Mouse (Mus musculus): ENCODE measurements at regions not wholly inside any gene's neighbourhood (a gene's known extent, or its start where the extent isn't known, plus 50 kb on each side); places are given as distances from the start of the nearest gene placed in this dataset.

DNA sequence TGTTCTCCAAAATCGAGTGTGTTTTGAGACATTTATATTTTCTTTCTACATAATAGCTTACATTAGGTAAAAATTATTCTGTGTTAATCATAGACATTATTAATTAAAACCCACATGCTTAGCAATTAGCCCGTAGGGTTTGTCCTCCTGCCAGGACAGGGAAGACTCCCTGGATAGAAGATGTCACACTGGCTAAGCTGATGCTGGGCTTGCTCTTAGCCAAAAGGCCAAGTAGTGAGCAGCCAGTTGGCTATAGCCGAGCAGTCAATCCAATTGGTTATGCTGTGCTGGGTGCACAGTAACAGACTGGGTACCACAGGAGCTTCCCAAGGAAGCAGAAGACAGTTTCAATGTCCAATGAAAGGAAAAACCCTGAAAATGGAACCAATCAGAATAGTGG lies 166.0 kb upstream of the Rnf219 start:
- no peak for DNase-seq
- Histone ChIP-seq H3K4me3 (ENCODE audit: insufficient read depth, low read depth, low read length) (no peak overlapping the region), H3K4me1 (ENCODE audit: control insufficient read depth, insufficient read depth, low read length) (no peaks in the 10 kb centered on the region), H3K27ac (ENCODE audit: insufficient read depth, low read depth, low read length) (no peak overlapping the region), H3K27me3 (replicated peaks; ENCODE audit: control insufficient read depth, insufficient read depth, low read length) (no peaks in the 10 kb centered on the region), H3K36me3 (ENCODE audit: control insufficient read depth, insufficient read depth, low read length) (no peaks in the 10 kb centered on the region)
- WGBS: 80% methylated on average over 3 of the region's 3 CpGs
- TF ChIP-seq CTCF (conservative IDR thresholded peaks at IDR 0.05; ENCODE audit: insufficient read depth, insufficient read length, low read depth, low read length): no peak
- TF ChIP-seq POLR2A (IDR thresholded peaks at IDR 0.05; ENCODE audit: low read depth, low read length): no peak

DNA sequence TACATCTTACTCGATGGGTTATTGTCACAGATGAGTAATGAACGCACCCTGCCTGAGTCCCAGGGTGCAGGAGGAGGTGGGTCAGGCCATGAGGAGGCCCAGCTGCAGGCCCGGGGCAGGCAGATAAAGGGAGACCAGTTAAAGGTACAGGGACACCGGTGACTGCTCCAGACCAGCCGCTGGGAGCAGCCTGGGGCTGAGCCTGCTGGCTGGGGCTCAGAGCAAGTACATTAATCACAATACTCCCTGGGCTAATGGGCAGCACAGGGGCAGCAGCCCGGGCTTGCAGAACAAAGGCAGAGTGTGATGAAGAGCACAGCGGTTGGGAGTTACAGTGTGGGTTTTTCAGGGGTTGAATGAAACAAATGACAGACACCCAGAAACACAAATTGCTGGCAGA lies 154.4 kb upstream of the Rnf219 start:
- Histone ChIP-seq H3K27me3 (replicated peaks; ENCODE audit: control insufficient read depth, insufficient read depth, low read length) (no peaks in the 10 kb centered on the region), H3K4me1 (ENCODE audit: control insufficient read depth, insufficient read depth, low read length) (no peaks in the 10 kb centered on the region), H3K27ac (ENCODE audit: insufficient read depth, low read depth, low read length) (no peak overlapping the region), H3K36me3 (ENCODE audit: control insufficient read depth, insufficient read depth, low read length) (no peaks in the 10 kb centered on the region), H3K4me3 (ENCODE audit: insufficient read depth, low read depth, low read length) (no peak overlapping the region)
- TF ChIP-seq CTCF (conservative IDR thresholded peaks at IDR 0.05; ENCODE audit: insufficient read depth, insufficient read length, low read depth, low read length) (no peak), POLR2A (IDR thresholded peaks at IDR 0.05; ENCODE audit: low read depth, low read length) (no peak)
- WGBS: 16% methylated on average over 7 of the region's 7 CpGs
- no peak for DNase-seq

DNA sequence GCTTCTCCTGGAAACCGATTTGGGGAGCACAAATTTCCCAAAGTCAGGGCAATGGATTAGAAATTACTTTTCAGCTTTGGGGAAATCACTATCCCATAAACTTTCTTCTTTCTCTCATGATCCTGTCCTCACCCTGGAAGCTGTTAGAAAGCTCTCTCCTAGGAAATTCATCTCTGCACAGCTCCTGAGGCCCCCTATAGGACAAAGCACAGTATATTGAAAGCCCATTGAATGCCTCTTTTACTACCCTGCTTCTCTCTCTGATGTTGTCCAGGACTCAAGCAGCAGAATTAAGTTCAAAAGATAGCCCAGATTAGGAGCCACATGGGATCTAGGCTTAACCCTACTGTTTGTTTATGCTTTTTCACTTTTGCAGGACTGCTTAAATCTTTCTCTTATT lies 139.3 kb upstream of the Rnf219 start:
- Histone ChIP-seq H3K36me3 (ENCODE audit: control insufficient read depth, insufficient read depth, low read length) (no peaks in the 10 kb centered on the region), H3K27me3 (replicated peaks; ENCODE audit: control insufficient read depth, insufficient read depth, low read length) (no peaks in the 10 kb centered on the region), H3K27ac (ENCODE audit: insufficient read depth, low read depth, low read length) (no peak overlapping the region), H3K4me3 (ENCODE audit: insufficient read depth, low read depth, low read length) (no peak overlapping the region), H3K4me1 (ENCODE audit: control insufficient read depth, insufficient read depth, low read length) (no peaks in the 10 kb centered on the region)
- TF ChIP-seq CTCF (conservative IDR thresholded peaks at IDR 0.05; ENCODE audit: insufficient read depth, insufficient read length, low read depth, low read length): no peak
- no peak for TF ChIP-seq POLR2A (IDR thresholded peaks at IDR 0.05; ENCODE audit: low read depth, low read length)
- WGBS: 61% methylated on average over 1 of the region's 1 CpGs
- DNase-seq: no peak

DNA sequence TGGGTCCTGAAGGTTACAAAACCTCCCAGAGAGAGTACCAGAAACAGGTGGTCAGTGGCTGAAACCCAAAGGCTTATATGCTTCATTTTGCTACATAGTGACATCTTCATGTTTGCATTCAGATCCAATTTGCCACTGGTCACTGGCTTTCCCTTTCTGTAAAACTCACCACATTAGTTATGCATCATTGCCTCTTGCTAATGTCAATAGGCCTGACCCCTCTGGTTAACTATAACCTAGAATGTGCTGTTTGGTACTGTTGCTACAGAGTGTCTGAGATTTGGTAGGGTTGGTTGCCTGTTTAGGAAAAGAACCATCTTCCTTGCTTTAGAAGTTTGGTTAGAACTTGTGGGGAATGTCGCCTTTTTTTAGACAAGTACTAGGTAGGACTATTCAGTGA lies 136.3 kb upstream of the Rnf219 start:
- no peak overlapping the region for H3K4me3 ChIP-seq (ENCODE audit: insufficient read depth, low read depth, low read length)
- no peak overlapping the region for H3K27ac ChIP-seq (ENCODE audit: insufficient read depth, low read depth, low read length)
- H3K4me1 ChIP-seq (ENCODE audit: control insufficient read depth, insufficient read depth, low read length): no peaks in the 10 kb centered on the region
- DNase-seq: peak; percentile 16
- H3K36me3 ChIP-seq (ENCODE audit: control insufficient read depth, insufficient read depth, low read length): no peaks in the 10 kb centered on the region
- H3K27me3 ChIP-seq (replicated peaks; ENCODE audit: control insufficient read depth, insufficient read depth, low read length): no peaks in the 10 kb centered on the region
- WGBS: 56% methylated on average over 1 of the region's 1 CpGs
- TF ChIP-seq POLR2A (IDR thresholded peaks at IDR 0.05; ENCODE audit: low read depth, low read length) (no peak), CTCF (conservative IDR thresholded peaks at IDR 0.05; ENCODE audit: insufficient read depth, insufficient read length, low read depth, low read length) (no peak)

DNA sequence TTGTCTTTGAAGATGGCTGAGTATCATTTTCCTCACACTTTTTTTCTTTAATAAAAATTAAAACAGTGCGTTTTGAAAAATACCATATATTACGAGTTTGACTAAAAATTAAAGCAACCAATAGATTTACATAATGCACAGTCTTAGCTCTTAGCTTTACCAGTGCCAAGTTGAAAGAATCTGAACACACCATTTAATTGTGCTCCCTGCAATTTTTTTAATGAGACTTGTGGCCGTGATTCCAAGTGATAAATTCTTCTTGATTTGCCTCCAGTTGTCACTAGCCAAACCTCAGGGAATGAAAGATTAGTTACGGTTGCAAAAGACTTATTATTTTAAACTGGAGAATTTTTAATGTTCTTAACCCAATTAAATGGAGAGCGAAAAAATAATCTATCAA lies 127.5 kb upstream of the Rnf219 start:
- no peaks in the 10 kb centered on the region for H3K4me1 ChIP-seq (ENCODE audit: control insufficient read depth, insufficient read depth, low read length)
- H3K4me3 ChIP-seq (ENCODE audit: insufficient read depth, low read depth, low read length): no peak overlapping the region
- TF ChIP-seq POLR2A (IDR thresholded peaks at IDR 0.05; ENCODE audit: low read depth, low read length): no peak
- TF ChIP-seq CTCF (conservative IDR thresholded peaks at IDR 0.05; ENCODE audit: insufficient read depth, insufficient read length, low read depth, low read length): no peak
- DNase-seq: no peak
- no peak overlapping the region for H3K27ac ChIP-seq (ENCODE audit: insufficient read depth, low read depth, low read length)
- no peaks in the 10 kb centered on the region for H3K27me3 ChIP-seq (replicated peaks; ENCODE audit: control insufficient read depth, insufficient read depth, low read length)
- no peaks in the 10 kb centered on the region for H3K36me3 ChIP-seq (ENCODE audit: control insufficient read depth, insufficient read depth, low read length)
- 79% methylated on average over 5 of the region's 5 CpGs for WGBS

DNA sequence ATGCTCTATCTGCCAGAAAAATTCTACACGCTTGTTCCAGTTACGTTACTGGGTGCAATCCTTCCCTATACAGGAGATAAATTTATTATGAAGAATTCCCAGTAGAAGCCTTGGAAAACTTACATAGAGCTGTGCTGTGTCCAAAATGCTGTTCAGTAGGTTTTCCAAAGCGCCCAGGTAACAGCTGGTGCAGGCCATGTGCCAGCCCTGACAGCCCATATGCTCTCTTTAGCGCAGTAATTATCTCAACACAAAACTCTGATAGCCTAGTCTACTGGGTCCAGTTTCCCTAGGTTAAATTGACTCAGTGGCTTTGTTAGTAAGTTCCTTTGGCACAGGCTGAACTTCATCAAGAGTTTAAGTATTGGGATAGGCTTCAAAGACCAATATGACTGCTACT lies 122.2 kb upstream of the Rnf219 start:
- TF ChIP-seq CTCF (conservative IDR thresholded peaks at IDR 0.05; ENCODE audit: insufficient read depth, insufficient read length, low read depth, low read length): no peak
- TF ChIP-seq POLR2A (IDR thresholded peaks at IDR 0.05; ENCODE audit: low read depth, low read length): no peak
- no peak for DNase-seq
- H3K4me3 ChIP-seq (ENCODE audit: insufficient read depth, low read depth, low read length): no peak overlapping the region
- H3K27me3 ChIP-seq (replicated peaks; ENCODE audit: control insufficient read depth, insufficient read depth, low read length): no peaks in the 10 kb centered on the region
- no peak overlapping the region for H3K27ac ChIP-seq (ENCODE audit: insufficient read depth, low read depth, low read length)
- no peaks in the 10 kb centered on the region for H3K36me3 ChIP-seq (ENCODE audit: control insufficient read depth, insufficient read depth, low read length)
- 85% methylated on average over 4 of the region's 4 CpGs for WGBS
- H3K4me1 ChIP-seq (ENCODE audit: control insufficient read depth, insufficient read depth, low read length): no peaks in the 10 kb centered on the region

DNA sequence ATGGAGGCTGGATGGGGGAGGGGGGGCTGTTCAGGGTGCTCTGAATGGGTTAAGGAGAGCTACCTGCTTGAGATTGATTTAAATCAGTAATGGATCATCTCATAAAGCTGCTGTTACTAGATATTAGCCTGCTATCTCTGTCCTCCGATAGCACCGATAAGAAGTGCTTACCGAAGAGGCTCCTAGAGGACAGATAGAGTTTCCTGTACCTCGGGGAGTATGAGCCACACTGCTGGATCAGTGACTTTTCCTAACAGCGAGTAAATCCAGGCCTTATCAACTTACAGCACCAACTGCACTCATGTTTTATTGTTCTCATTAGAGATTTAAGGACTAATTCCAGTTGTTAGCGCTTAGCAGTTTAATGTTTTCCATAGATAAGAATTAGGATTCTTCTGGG lies 120.3 kb upstream of the Rnf219 start:
- Histone ChIP-seq H3K27me3 (replicated peaks; ENCODE audit: control insufficient read depth, insufficient read depth, low read length) (no peaks in the 10 kb centered on the region), H3K4me3 (ENCODE audit: insufficient read depth, low read depth, low read length) (no peak overlapping the region), H3K27ac (ENCODE audit: insufficient read depth, low read depth, low read length) (no peak overlapping the region), H3K4me1 (ENCODE audit: control insufficient read depth, insufficient read depth, low read length) (no peaks in the 10 kb centered on the region), H3K36me3 (ENCODE audit: control insufficient read depth, insufficient read depth, low read length) (no peaks in the 10 kb centered on the region)
- no peak for DNase-seq
- 38% methylated on average over 6 of the region's 6 CpGs for WGBS
- no peak for TF ChIP-seq POLR2A (IDR thresholded peaks at IDR 0.05; ENCODE audit: low read depth, low read length)
- TF ChIP-seq CTCF (conservative IDR thresholded peaks at IDR 0.05; ENCODE audit: insufficient read depth, insufficient read length, low read depth, low read length): no peak

DNA sequence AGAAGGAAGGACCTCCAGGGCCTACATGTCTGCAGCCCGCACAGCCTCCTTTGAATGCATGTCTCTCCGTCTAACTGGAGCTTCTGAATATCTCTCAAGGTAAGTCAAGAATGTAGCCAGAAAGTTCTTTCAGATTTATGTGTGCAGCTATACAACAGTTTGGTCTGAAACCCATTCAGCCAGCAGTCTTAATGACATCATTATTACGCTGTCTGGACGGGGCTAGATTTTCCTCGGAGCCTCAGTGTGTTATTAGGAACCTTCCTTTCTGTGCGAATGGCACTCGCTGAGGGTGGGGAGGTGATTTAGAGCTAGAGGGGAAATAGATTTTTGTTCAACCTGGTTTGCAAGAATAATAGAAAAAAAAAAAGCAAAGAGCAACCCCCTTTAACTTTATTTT lies 116.9 kb upstream of the Rnf219 start:
- Histone ChIP-seq H3K4me1 (ENCODE audit: control insufficient read depth, insufficient read depth, low read length) (no peaks in the 10 kb centered on the region), H3K27ac (ENCODE audit: insufficient read depth, low read depth, low read length) (no peak overlapping the region), H3K4me3 (ENCODE audit: insufficient read depth, low read depth, low read length) (no peak overlapping the region), H3K27me3 (replicated peaks; ENCODE audit: control insufficient read depth, insufficient read depth, low read length) (no peaks in the 10 kb centered on the region), H3K36me3 (ENCODE audit: control insufficient read depth, insufficient read depth, low read length) (no peaks in the 10 kb centered on the region)
- DNase-seq: no peak
- TF ChIP-seq POLR2A (IDR thresholded peaks at IDR 0.05; ENCODE audit: low read depth, low read length) (no peak), CTCF (conservative IDR thresholded peaks at IDR 0.05; ENCODE audit: insufficient read depth, insufficient read length, low read depth, low read length) (no peak)
- 68% methylated on average over 7 of the region's 7 CpGs for WGBS
